Mouse (Mus musculus) limb, embryonic 10.5 days (tissue): ENCODE measurements around the gene Gabrr3. TPM values are rescaled to one million over a fixed set of nuclear protein-coding genes. Genes with fewer than 3 reads are reported as not detected.
A peak's percentile ranks its signal among the peaks of the same experiment; 100 is the strongest.
"Not testable (repeated sequence)": the region's sequence is repeated elsewhere in the genome, so short reads cannot be mapped to it uniquely, and the experiment has no call there.

Experiments
- DNase-seq: peaks from one replicate; pipeline ENCODE4 v3.0.0-alpha.2; 2017; ENCODE audit warnings: low spot score
- H3K27ac ChIP-seq: fragments of 300-500 bp; sonication (generic); 2 replicates; pipeline ENCODE4 v1.5.1; 2016; ENCODE audit warnings: mild to moderate bottlenecking
- H3K27me3 ChIP-seq: fragments of 300-500 bp; sonication (generic); 2 replicates; pipeline ENCODE4 v1.6.1; 2016; ENCODE audit warnings: low read depth, mild to moderate bottlenecking; ENCODE audit not compliant: poor library complexity, severe bottlenecking
- H3K36me3 ChIP-seq: fragments of 300-500 bp; sonication (generic); 2 replicates; pipeline ENCODE4 v1.6.1; 2016; ENCODE audit warnings: mild to moderate bottlenecking, moderate library complexity
- H3K4me1 ChIP-seq: fragments of 300-500 bp; sonication (generic); 2 replicates; pipeline ENCODE4 v1.6.1; 2016
- H3K4me3 ChIP-seq: fragments of 300-500 bp; sonication (generic); 2 replicates; pipeline ENCODE4 v1.5.1; 2016; ENCODE audit warnings: mild to moderate bottlenecking, moderate library complexity
- H3K9me3 ChIP-seq: fragments of 300-500 bp; sonication (generic); replicated peaks from 2 replicates; pipeline ENCODE4 v1.6.1; 2016; ENCODE audit warnings: mild to moderate bottlenecking
- WGBS: fragments of 180-500 bp; shearing (Covaris S2); methylation state at CpG from one replicate; pipeline ENCODE4 v1.1.7; 2016; 5-methylcytosine and 5-hydroxymethylcytosine counted together
- polyA plus RNA-seq: library from polyadenylated mRNA; unstranded; fragments of >200 nt; fragmentation: Nextera tagmentation; extraction: Ambion mirVana; gene quantifications from 2 replicates; pipeline ENCODE4 v1.2.1, GENCODE M21; 2016

Gene Gabrr3
- polyA plus RNA-seq, 1 experiment from 2014 or later: 0.11 TPM

DNA sequence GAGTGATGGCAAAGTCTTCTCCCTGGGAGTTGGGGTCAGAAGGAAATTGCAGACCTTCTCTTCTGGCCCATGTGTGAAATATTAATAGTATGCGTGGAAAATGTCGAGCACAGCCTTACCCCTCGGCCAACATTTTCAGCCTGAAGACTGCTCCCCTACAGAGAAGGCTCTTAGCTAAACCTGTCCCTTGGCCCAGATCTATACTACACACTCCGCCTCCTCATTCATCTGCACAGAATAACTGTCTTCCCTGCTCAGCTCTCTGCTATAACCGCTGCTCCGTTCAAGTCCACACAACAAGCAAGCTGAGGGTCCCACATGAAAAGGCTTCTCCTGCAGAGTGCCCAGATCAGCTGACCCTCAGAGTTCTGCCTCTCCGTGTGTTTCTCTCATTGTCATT lies 20.8 kb downstream of the Gabrr3 start:
- H3K27me3 ChIP-seq: no peaks in the 10 kb centered on the region
- no peak for DNase-seq
- peaks cover 5% of the 10 kb centered on the region for H3K4me1 ChIP-seq
- no peak overlapping the region for H3K4me3 ChIP-seq
- WGBS: 84% methylated on average over 7 of the region's 7 CpGs
- no peaks in the 10 kb centered on the region for H3K36me3 ChIP-seq
- no peaks in the 10 kb centered on the region for H3K9me3 ChIP-seq
- no peak overlapping the region for H3K27ac ChIP-seq

DNA sequence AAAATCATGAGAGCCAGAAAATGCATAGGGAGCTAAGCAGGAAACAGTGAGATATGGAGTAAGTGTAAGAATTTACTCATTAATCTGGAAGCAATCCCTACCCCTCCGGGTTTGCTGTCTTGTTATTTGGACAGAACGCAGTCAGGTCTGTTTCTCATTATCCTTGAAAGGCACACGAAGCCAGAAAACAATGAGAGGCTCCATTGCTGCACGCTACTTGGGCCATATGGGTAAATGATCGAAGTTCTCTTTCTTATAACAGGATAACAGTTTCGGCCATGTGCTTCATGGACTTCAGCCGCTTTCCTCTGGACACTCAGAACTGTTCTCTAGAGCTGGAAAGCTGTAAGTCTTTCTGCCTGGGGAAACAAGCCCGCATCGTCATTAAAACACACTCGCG lies 26.0 kb downstream of the Gabrr3 start:
- peaks cover 16% of the 10 kb centered on the region for H3K4me1 ChIP-seq
- peak overlapping the region; percentile 65 for H3K27ac ChIP-seq
- DNase-seq: no peak
- no peak overlapping the region for H3K4me3 ChIP-seq
- H3K27me3 ChIP-seq: no peaks in the 10 kb centered on the region
- 51% methylated on average over 11 of the region's 11 CpGs for WGBS
- H3K9me3 ChIP-seq: no peaks in the 10 kb centered on the region
- no peaks in the 10 kb centered on the region for H3K36me3 ChIP-seq

DNA sequence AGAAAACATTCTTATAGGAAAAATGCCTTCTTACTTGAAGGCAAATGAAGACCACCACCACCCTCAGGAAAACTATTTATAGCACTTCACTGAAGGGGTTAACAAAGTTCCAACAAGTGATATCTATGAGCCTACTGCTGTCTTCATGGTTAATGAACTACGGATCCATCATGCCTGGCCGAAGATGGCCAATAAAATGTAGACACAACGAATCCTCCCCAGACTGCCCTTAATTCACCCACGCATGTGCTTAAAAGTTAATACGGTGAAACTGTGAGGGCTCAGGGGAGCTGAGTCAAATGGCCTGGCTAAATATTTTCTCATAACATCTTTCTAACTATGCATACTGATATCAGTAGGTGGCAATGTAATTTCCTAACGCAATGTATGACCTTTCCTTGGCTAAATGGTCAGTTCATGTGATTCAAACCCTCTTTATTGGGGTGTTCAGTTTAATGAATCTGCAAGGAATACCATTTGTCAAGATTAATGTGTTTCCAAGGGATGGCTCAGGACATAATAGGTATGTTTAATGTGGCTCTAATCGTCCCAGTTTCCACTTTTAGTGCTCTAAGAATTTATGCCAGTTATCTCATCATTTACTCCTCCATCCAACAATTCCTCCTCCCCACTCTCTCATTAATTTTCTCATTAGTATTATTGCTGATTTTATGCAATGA lies 37.9 kb downstream of the Gabrr3 start:
- Histone ChIP-seq H3K36me3 (no peaks in the 10 kb centered on the region), H3K4me3 (no peak overlapping the region), H3K9me3 (no peaks in the 10 kb centered on the region), H3K27me3 (no peaks in the 10 kb centered on the region), H3K27ac (no peak overlapping the region), H3K4me1 (peaks cover 12% of the 10 kb centered on the region)
- DNase-seq: no peak
- 88% methylated on average over 7 of the region's 7 CpGs for WGBS

DNA sequence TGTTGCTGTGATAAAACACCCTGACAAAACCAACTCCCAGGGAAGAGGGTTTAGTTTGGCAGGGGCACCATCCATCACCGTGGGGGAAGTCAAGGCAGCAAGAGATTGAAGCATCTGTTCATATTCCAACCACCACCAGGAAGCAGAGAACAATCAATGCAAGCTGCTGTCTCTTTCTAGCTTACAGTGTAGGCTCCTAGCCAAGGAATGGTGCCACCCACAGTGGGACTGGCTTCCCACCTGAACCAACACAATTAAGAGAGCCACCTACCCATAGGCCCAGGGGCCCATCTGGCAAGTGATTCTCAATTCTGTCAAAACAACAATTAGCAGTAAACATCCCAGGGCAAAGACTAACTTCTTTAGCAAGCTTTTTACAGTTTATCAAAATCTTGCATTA lies 41.0 kb downstream of the Gabrr3 start:
- Histone ChIP-seq H3K9me3 (no peaks in the 10 kb centered on the region), H3K4me3 (no peak overlapping the region), H3K4me1 (no peaks in the 10 kb centered on the region), H3K27ac (no peak overlapping the region), H3K36me3 (no peaks in the 10 kb centered on the region), H3K27me3 (no peaks in the 10 kb centered on the region)
- DNase-seq: no peak
- 88% methylated on average over 1 of the region's 1 CpGs for WGBS

DNA sequence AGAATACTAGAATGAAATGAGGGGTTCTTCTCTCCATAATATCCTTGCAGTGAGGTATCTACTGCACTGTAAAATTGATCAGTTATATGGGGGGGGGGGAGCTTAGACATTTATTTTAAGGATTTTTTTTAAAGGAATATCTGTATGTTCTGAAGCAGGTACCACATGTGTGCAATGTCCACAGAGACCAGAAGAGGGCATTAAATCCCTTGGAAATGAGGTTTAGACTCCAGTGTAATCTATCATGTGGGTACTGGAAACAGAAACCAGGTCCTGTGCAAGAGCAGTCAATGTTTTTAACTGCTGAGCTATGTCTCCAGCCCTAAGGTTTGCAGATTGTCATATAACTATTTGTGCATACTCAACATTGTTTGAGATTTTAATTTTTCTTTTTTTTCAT lies 42.0 kb downstream of the Gabrr3 start:
- Histone ChIP-seq H3K36me3 (no peaks in the 10 kb centered on the region), H3K27ac (no peak overlapping the region), H3K9me3 (no peaks in the 10 kb centered on the region), H3K27me3 (no peaks in the 10 kb centered on the region), H3K4me3 (no peak overlapping the region), H3K4me1 (no peaks in the 10 kb centered on the region)
- DNase-seq: no peak

DNA sequence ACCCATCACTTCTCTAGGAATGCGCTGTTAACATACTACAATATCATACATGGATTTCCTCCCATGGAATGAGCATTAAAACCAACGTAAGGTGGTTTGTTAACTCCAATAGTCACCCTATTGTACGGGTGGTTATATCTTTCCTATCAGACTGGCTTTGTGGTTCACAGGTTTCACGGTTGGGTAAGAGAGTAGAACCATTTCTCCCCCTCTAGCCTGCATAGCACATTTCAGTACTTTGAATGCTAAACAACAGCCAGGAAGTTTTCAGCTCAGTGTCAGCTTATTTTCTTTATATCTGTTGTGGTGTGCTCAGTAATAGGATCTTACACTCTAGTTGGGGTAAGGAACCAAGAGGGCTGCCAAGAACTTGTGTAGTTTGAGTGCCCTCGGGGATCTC lies 44.7 kb downstream of the Gabrr3 start:
- no peaks in the 10 kb centered on the region for H3K36me3 ChIP-seq
- H3K4me3 ChIP-seq: no peak overlapping the region
- no peaks in the 10 kb centered on the region for H3K27me3 ChIP-seq
- H3K4me1 ChIP-seq: no peaks in the 10 kb centered on the region
- 93% methylated on average over 5 of the region's 5 CpGs for WGBS
- DNase-seq: no peak
- H3K27ac ChIP-seq: no peak overlapping the region
- H3K9me3 ChIP-seq: no peaks in the 10 kb centered on the region

DNA sequence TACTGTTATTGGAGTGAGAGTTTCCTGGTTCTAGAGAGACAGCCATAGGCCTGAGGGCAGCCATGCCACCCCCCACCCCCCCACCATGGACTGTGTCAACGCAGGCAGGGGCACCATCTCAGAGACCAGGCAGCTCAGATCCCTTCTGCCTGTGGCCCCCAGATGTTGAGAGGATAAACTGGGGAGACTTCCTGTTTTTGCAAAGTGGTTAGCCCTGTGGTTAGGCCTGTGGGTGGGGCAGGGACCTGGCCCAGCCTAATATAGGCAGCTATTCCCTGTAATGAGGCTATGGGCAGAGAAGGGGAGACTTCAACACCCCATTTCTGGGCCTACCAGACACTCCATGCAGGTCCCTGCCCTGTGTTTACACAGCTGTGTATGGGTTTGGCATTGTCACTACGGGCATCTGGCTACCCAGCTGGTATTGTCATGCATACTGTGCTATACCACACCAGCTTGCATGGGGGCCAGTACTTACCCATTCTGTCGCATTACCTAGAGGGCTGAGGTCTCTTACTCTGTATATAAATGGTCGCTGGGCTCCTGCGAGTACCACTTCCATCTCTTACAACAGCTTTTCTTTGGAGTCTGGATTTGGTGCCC lies 52.2 kb downstream of the Gabrr3 start:
- not testable (repeated sequence) for H3K27me3 ChIP-seq, DNase-seq, H3K9me3 ChIP-seq, H3K4me1 ChIP-seq, H3K36me3 ChIP-seq, H3K4me3 ChIP-seq, H3K27ac ChIP-seq
- WGBS: 91% methylated on average over 5 of the region's 5 CpGs

DNA sequence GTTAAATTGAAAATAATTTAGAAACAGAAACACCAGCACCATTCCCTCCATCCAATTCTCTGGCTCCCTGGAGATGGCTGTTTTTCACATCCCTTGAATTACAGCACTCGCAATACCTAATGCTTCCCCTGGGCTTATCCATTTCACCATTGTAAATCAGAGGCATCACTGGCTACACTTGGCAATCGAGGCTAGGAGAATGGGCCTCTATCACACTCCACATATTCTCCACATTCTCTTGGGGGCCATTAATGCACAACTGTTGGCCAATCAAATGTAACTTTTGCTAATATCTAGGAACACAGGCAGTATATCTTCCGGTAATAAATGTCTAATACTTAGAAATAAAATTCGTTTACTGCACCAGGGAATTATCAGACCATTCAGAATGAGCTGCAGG lies 56.4 kb downstream of the Gabrr3 start:
- Histone ChIP-seq H3K4me1 (no peaks in the 10 kb centered on the region), H3K9me3 (no peaks in the 10 kb centered on the region), H3K4me3 (no peak overlapping the region), H3K27me3 (no peaks in the 10 kb centered on the region), H3K36me3 (no peaks in the 10 kb centered on the region), H3K27ac (no peak overlapping the region)
- 86% methylated on average over 4 of the region's 4 CpGs for WGBS
- no peak for DNase-seq

DNA sequence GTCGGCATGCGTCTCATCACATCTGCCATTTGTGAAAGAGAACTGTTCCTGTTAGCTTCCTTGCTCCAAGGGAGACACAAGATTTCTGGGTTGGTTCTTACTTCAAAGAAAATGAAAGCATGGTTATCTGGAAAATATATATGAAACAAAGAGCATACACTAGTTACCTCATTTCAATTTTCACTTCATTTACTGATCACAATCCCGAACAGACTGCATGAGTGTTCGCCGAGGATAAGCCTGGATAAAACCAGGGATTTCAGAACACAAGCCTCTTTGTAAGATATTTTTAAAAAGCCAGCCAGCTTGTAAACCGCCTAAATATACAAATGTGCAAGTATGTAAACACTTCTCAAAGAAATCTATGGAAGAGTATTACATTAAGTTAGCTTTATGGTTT lies 56.8 kb downstream of the Gabrr3 start:
- H3K9me3 ChIP-seq: no peaks in the 10 kb centered on the region
- no peaks in the 10 kb centered on the region for H3K27me3 ChIP-seq
- no peaks in the 10 kb centered on the region for H3K36me3 ChIP-seq
- H3K27ac ChIP-seq: no peak overlapping the region
- 94% methylated on average over 6 of the region's 6 CpGs for WGBS
- DNase-seq: no peak
- no peaks in the 10 kb centered on the region for H3K4me1 ChIP-seq
- H3K4me3 ChIP-seq: no peak overlapping the region

DNA sequence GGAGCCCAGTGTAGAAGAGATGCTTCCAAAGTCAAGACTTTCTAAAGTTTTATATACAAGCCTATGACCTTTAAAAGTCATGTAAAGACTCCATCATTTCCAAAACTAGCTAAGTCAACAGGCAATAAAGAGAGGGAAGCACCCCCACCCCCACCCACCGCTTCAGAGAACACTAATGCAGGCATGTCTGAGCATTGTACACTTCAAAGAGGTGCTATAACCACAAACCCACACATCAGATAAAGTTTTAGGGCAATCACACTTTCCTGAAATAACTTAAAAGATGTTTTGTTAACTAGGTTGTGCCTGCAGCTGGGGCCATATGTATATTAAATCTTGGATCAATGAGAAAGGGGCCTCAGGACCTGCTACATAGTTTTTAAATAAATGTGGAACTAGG lies 62.7 kb downstream of the Gabrr3 start:
- H3K9me3 ChIP-seq: no peaks in the 10 kb centered on the region
- peaks cover 10% of the 10 kb centered on the region for H3K4me1 ChIP-seq
- 85% methylated on average over 1 of the region's 1 CpGs for WGBS
- DNase-seq: no peak
- H3K27me3 ChIP-seq: no peaks in the 10 kb centered on the region
- H3K4me3 ChIP-seq: no peak overlapping the region
- no peak overlapping the region for H3K27ac ChIP-seq
- 0 out of 2 replicates have a peak, but pooled peaks cover 1% of the 10 kb centered on the region for H3K36me3 ChIP-seq

DNA sequence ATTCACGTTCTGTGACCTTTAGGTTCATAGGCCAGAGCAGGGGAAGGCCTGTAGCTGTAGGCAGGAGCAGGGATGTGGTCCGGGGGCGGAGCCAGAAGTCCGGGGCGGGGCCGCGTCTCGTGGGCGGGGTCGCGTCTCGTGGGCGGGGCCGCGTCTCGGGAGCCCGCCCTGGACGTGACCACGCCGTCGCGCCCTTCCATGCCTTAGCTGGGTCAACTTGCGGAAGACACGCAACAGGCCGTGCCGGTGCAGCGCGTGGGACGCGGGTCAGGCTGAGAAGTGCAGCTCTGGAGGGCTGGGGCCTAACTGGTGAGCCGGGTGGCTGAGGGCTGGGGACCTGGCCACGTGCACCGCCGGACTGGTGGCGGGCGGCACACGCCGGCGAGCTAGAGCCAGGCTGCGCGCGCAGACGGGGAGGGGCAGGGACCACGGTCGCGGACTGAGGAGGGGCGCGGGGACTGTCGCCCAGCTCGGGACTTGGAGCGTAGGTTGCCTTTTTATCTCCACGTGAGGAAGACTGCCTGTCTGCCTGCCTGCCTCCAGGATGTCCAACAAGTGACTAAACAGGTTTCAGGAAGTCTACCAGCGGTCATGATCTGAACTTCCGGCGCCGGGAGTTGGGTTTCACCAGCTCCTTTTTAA lies 64.6 kb downstream of the Gabrr3 start, which contains the start of gene Riox2:
Gene Riox2, plus strand, starts transcription at position 139 of the 642 bp plus-strand sequence.
- no peaks in the 10 kb centered on the region for H3K27me3 ChIP-seq
- H3K9me3 ChIP-seq: no peaks in the 10 kb centered on the region
- peak within 1 kb of the TSS; percentile 63 for H3K4me3 ChIP-seq
- H3K4me1 ChIP-seq: peaks cover 10% of the 10 kb centered on the region
- peak; percentile 90 for DNase-seq
- 2% methylated on average over 56 of the region's 56 CpGs for WGBS
- peak within 1 kb of the TSS; percentile 90 for H3K27ac ChIP-seq
- H3K36me3 ChIP-seq: peaks cover 18% of the 10 kb centered on the region

DNA sequence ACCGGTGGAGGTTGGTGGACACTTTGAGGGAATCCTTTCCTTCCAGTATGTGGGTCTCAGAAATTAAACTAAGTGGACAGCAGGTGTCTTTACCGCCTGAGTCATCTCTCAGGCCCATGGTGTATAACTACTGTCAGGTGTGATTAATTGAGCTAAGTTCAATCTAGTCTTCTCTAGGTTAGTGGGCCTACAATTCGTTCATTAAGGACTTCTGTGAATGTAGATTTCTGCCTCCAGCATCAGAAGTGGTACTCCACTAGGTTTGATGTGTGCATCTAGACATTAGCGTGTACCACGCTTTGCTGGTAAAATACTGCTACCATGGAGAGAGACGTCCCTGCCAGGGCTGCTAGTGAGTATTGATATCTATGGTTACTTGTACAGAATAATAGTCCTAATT lies 65.4 kb downstream of the Gabrr3 start:
- WGBS: 58% methylated on average over 6 of the region's 6 CpGs

DNA sequence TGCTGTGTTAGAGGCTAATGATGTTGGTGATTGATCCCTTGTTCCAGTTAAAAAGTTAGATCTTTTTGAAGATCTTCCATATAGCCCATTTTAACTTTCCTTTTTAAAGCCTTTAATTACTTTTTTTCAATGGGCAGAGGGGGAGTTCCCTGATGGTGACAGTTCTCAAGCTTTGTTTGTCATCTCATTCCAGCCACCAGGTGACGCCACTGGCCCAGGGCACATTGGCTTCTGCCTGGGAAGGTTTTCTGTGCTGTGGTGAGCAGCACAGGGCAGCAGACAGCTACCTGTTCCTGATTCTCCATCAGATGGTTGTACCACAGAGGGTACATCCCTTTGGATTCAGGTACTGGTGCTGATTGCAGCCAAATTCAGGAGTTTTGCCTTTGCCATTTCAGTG lies 67.7 kb downstream of the Gabrr3 start:
- H3K27ac ChIP-seq: no peak overlapping the region
- WGBS: 40% methylated on average over 1 of the region's 1 CpGs
- no peak overlapping the region for H3K4me3 ChIP-seq
- H3K4me1 ChIP-seq: peaks cover 10% of the 10 kb centered on the region
- H3K9me3 ChIP-seq: no peaks in the 10 kb centered on the region
- peaks cover 47% of the 10 kb centered on the region for H3K36me3 ChIP-seq
- peak; percentile 62 for DNase-seq
- no peaks in the 10 kb centered on the region for H3K27me3 ChIP-seq

More for the DNA sequence above, 65.4 kb downstream of the Gabrr3 start:
- DNase-seq: no peak
- Histone ChIP-seq H3K27ac (no peak overlapping the region), H3K36me3 (peaks cover 26% of the 10 kb centered on the region), H3K4me1 (peaks cover 10% of the 10 kb centered on the region), H3K4me3 (peak overlapping the region; percentile 63), H3K9me3 (no peaks in the 10 kb centered on the region), H3K27me3 (no peaks in the 10 kb centered on the region)
